Mouse (Mus musculus) testis, adult 2 months (tissue): ENCODE measurements around the gene Gramd1b. TPM values are rescaled to one million over a fixed set of nuclear protein-coding genes. Genes with fewer than 3 reads are reported as not detected.

ENCODE experiments used
- H3K27ac ChIP-seq: fragments of 200-500 bp; 2 replicates; pipeline ENCODE4 v1.5.1; 2012; ENCODE audit warnings: low read depth, low read length; ENCODE audit not compliant: control insufficient read depth, insufficient read depth
- H3K27me3 ChIP-seq: fragments of 200-500 bp; 2 replicates; pipeline ENCODE4 v1.6.1; 2012; ENCODE audit warnings: mild to moderate bottlenecking, low read length, moderate library complexity; ENCODE audit not compliant: control insufficient read depth, insufficient read depth
- H3K36me3 ChIP-seq: fragments of 200-500 bp; 2 replicates; pipeline ENCODE4 v1.6.1; 2012; ENCODE audit warnings: mild to moderate bottlenecking, low read length; ENCODE audit not compliant: control insufficient read depth, insufficient read depth
- H3K4me1 ChIP-seq: fragments of 200-500 bp; 2 replicates; pipeline ENCODE4 v1.6.1; 2012; ENCODE audit warnings: low read length; ENCODE audit not compliant: control insufficient read depth, insufficient read depth
- H3K4me3 ChIP-seq: fragments of 200-500 bp; 2 replicates; pipeline ENCODE4 v1.5.1; 2012; ENCODE audit warnings: low read depth, mild to moderate bottlenecking, low read length, moderate library complexity, mixed read lengths; ENCODE audit not compliant: control insufficient read depth
- CTCF ChIP-seq: fragments of 200-500 bp; IDR thresholded peaks from 2 replicates; pipeline ENCODE4 v1.5.1; 2012; ENCODE audit warnings: low read depth, mild to moderate bottlenecking, inconsistent platforms, low read length, moderate library complexity; ENCODE audit not compliant: control insufficient read depth, insufficient read depth, insufficient replicate concordance
- POLR2A ChIP-seq: fragments of 200-500 bp; IDR thresholded peaks from 2 replicates; pipeline ENCODE4 v1.6.1; 2012; ENCODE audit warnings: low read depth, mild to moderate bottlenecking, inconsistent platforms, low read length, moderate library complexity; ENCODE audit not compliant: control insufficient read depth
- polyA plus RNA-seq: library from polyadenylated mRNA; depleted of rRNA; stranded (reverse); fragments of >200 nt; gene quantifications from 2 replicates; pipeline ENCODE4 v1.2.3, GENCODE M21; 2012

Gene Gramd1b
- polyA plus RNA-seq, 1 experiment: 143 TPM

DNA sequence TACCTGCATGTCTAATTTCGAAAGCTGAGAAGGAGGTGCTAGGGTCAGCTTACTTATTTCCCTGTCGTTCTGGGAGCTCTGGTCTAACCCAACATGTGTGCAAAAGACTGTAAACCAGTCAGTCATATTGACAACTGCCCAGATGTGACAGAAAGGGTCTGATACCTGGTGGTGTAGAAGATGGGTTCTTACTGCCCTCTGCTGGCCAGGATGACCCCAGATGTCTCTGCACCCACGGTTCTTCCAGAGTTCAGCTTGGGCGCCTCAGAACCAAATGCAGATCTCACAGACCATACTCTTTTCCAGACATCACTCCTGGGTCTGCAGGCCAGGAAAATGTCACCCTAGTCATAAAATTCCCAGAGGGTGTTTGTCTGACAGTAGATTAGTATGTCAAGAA is 51.9 kb downstream of the Gramd1b start:
- H3K4me3 ChIP-seq: no peak overlapping the region

GRCm38 (mm10) chr9:40478146-40478900 is 52.9 kb downstream of the Gramd1b start:
- H3K4me1 ChIP-seq: no peaks in the 10 kb centered on the region
- no peak overlapping the region for H3K4me3 ChIP-seq
- no peak for TF ChIP-seq POLR2A
- no peak for TF ChIP-seq CTCF
- no peaks in the 10 kb centered on the region for H3K27me3 ChIP-seq
- no peaks in the 10 kb centered on the region for H3K36me3 ChIP-seq
- H3K27ac ChIP-seq: no peak overlapping the region

More for the DNA sequence above, 51.9 kb downstream of the Gramd1b start:
- Histone ChIP-seq H3K27me3 (no peaks in the 10 kb centered on the region), H3K27ac (no peak overlapping the region), H3K4me1 (no peaks in the 10 kb centered on the region), H3K36me3 (no peaks in the 10 kb centered on the region)
- peak; percentile 55; the same call in 1 of the 2 replicates for TF ChIP-seq CTCF
- no peak for TF ChIP-seq POLR2A

- TF ChIP-seq CTCF (no peak), POLR2A (no peak)
- H3K27ac ChIP-seq: no peak overlapping the region
- no peak overlapping the region for H3K4me3 ChIP-seq
- no peaks in the 10 kb centered on the region for H3K36me3 ChIP-seq
- no peaks in the 10 kb centered on the region for H3K4me1 ChIP-seq
- no peaks in the 10 kb centered on the region for H3K27me3 ChIP-seq
Observed at GRCm38 (mm10) chr9:40477611-40478010, 53.6 kb downstream of the Gramd1b start.

DNA sequence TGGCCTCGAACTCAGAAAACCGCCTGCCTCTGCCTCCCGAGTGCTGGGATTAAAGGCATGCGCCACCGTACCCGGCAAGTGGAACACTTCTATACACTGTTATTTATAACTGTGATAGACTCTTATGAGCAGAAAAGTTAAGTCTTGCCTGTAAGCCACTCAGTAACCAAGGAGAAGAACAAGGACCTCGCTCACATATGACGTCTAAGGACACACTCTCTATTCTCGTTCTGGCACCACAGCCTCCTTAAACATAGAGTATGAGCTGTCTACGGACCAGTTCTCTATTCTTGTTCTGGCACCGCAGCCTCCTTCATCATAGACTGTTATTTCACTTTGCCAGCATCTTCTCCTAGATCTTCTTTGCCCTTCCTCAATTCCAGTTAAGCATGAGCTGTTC is 55.1 kb downstream of the Gramd1b start:
- TF ChIP-seq CTCF: no peak
- TF ChIP-seq POLR2A: no peak
- Histone ChIP-seq H3K4me1 (no peaks in the 10 kb centered on the region), H3K27me3 (no peaks in the 10 kb centered on the region)

GRCm38 (mm10) chr9:40472961-40473510 is 58.1 kb downstream of the Gramd1b start:
- no peak for TF ChIP-seq CTCF
- TF ChIP-seq POLR2A: no peak
- Histone ChIP-seq H3K4me3 (no peak overlapping the region), H3K27ac (no peak overlapping the region), H3K4me1 (no peaks in the 10 kb centered on the region), H3K27me3 (no peaks in the 10 kb centered on the region), H3K36me3 (no peaks in the 10 kb centered on the region)

More for the DNA sequence above, 55.1 kb downstream of the Gramd1b start:
- H3K4me3 ChIP-seq: no peak overlapping the region
- H3K36me3 ChIP-seq: no peaks in the 10 kb centered on the region
- H3K27ac ChIP-seq: no peak overlapping the region

- no peaks in the 10 kb centered on the region for H3K27me3 ChIP-seq
- no peak overlapping the region for H3K4me3 ChIP-seq
- TF ChIP-seq CTCF: no peak
- no peak for TF ChIP-seq POLR2A
- no peak overlapping the region for H3K27ac ChIP-seq
- H3K4me1 ChIP-seq: no peaks in the 10 kb centered on the region
- no peaks in the 10 kb centered on the region for H3K36me3 ChIP-seq
Observed at GRCm38 (mm10) chr9:40469403-40470137, 61.6 kb downstream of the Gramd1b start.

GRCm38 (mm10) chr9:40466782-40467181 is 64.4 kb downstream of the Gramd1b start:
- H3K36me3 ChIP-seq: no peaks in the 10 kb centered on the region
- no peak overlapping the region for H3K4me3 ChIP-seq
- no peaks in the 10 kb centered on the region for H3K4me1 ChIP-seq
- TF ChIP-seq CTCF: no peak
- H3K27me3 ChIP-seq: no peaks in the 10 kb centered on the region
- no peak overlapping the region for H3K27ac ChIP-seq
